Mouse (Mus musculus): Measurements from ENCODE around the gene Tspan32.

Tspan32 gene

DNA sequence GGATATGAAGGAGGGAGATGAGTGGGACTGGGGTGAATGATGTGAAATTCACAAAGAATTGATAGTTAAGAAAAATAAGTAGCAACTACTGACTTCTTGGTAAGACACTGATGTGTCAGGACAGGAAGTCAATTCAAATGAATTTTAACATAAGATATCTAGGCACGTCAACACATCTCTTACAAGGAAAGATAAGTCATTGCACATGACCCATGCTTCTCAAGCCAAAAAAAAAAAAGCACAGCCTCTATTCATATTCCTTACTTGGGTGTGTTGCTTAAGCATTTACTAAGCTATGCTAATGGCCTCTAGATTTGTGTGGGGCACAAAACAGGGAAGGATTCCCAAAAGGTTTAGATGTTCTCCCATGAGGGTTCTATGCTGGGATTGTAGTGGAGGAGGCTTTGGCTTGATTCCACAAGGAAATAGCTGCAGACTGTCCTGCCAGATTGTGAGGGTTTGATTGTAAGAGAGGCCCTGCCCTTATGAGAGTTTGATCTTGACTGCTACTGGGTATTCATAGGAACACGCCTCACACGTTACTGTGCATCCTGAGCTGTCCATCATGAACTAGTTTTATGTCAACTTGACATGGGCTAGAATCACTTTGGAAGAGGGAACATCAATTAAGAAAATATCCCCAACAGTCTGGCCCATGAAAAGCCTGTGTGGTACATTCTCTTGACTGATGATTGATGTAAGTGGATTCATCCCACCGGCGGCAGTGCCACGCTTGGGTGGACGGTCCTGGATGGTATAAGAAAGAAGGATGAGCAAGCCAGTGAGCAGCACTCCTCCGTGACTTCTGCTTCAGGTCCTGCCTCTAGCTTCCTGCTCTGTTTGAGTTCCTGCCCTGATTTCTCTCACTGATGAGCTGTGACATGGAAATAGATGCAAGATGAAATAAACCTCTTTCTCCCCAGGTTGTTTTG, 29.9 kb downstream of the Tspan32 start:
- DNase-seq: no peak

- DNase-seq: no peak
Measured at GRCm38 (mm10) chr7:143036787-143037186, 31.9 kb downstream of the Tspan32 start.

DNA sequence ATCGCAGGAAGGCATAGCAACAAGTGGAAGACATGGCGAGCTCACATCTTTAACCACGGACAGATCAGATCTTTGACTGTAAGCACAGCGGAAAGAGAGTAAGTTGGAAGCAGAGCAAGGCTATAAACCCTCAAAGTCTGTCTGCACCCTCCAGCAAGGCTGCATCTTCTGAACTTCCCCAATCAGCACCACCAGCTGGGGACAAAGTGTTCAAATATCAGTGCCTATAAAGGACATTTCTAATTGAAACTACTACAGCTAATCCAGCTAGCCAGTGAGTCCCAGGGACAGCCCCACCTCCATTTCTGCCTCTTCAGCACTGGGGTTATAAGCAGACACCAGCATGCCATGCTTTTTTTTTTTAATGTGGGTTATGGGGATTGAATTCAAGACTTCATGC, 32.5 kb downstream of the Tspan32 start:
- no peak for DNase-seq

DNA sequence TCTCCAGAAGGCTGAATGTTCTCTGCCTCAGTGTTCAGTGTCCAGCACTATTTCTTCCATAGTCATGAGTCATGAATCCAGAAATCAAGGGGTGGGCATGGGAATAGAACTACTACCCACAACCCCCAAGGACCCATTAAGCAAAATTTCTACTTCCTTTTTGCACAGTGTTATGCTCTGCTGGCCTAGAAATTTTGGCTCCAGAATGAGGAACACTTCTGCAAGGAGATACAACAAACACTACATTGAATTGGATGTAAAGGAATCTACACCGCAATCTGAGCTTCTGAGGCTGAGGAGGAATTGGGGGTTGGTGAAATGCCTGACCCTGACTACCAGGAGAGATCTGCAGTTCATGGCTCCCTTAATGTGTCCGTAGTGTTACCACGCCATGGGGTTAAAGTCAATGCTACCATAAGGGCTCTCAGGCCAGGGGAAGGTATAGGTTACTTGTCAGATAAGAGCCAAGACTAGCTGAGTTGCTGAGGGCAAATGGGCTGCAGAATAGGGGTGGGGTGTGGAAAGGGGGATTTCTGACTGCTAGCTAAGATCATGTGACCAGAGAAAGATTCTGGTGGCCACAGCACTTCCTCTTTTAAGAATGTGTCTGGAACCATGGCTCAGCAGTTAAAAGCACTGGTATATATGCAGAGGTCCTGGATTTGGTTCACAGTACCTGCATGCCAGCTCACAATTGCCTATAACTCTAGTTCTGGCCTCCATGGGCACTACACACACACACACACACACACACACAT, 33.5 kb downstream of the Tspan32 start:
- no peak for DNase-seq

DNA sequence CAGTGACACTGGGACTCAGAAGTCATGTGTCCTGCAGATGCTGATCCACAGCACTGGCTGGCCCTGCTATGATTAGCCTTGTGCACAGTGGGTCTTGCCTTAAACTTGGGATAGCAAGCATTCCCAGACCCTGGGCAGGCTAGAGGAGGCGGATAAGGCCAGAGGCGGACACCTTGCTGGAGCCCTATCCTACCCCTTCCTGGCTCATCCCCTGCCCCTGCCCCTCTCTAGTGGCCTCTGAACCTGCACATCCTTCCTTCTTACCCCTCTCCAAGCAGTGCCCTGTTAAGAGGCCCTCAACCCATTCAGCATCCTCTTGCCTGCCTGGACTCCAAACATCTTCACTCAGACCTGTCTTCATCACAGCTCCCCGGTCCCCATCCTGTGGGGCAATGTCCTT, 35.7 kb downstream of the Tspan32 start:
- no peak for DNase-seq

GRCm38 (mm10) chr7:143041138-143041822, 36.4 kb downstream of the Tspan32 start:
- no peak for DNase-seq

- DNase-seq: peak; percentile 81 to 89
Measured at GRCm38 (mm10) chr7:143042089-143042488, 37.2 kb downstream of the Tspan32 start.

GRCm38 (mm10) chr7:143042897-143043300, 38.1 kb downstream of the Tspan32 start:
- no peak for DNase-seq

DNA sequence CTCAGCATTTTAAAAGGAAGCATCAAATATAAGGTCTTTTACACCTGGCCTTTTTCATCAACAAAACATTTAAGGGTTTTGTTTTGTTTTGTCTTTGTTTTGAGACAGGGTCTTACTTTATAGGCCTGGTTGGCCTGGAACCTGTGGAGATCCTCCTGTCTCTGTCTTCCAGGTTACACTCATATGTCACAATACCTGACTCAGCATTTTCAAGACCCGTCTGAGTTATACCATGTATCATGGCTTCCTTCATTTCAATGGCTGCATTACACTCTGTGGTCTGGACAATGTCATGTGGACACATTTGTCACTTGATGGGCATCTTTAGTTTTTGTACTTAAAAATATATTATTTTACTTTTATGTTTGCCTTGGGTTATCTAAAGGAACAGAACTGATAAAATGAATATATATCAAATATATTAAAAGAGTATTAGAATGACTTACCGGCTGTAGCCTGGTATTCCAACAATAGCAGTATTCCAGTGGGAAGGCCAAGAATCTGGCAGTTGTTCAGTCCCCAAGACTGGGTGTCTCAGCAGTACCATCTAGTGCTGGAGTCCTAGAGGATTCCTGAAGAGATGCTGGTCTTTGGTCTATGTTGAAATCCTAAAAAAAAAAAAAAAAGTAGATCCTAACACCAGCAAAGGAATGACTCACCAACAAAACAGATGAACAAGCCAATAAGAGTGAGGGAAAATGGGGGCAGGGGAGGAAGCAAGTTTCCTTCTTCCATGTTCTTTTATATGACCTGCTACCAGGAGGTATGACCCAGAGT, 39.4 kb downstream of the Tspan32 start:
- DNase-seq: no peak

GRCm38 (mm10) chr7:143044826-143045206, 40.0 kb downstream of the Tspan32 start:
- no peak for DNase-seq

DNA sequence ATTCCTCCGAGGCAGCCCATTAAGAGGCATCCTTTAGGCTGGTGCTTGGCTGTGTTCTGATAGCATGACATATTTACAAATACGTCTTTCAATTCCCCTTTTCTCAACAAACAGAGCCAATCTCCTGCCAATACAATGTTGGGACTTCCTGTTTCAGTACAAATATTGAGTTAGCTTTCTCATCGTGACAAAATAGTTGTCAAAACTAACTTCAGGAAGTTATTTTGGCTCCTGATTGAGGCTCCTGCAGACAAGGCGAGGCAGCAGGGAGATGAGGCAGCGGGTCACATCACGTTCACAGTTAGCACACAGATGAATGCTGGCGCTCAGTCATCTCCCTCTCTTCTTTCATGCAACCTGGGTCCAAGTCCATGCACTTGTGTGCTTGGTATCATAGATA, 41.5 kb downstream of the Tspan32 start:
- no peak for DNase-seq

DNA sequence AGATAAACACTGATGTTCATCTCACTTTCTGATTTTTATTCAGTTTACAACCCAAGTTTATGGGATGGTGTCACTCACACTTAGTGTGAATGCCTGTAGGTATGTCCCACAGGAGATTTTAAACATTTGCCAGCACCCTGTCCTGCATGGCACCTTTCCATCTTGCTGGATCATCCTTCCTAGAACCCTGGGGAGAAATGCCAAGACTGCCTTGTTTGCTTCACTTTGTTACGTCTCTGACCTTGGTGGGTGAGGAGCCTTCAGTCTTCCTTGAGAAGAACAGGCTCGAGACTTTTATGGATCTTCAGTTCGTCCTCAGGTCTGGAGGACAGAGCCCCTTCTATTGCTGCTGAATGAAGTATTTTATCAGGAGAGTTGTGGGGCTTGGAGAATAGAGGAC, 44.5 kb downstream of the Tspan32 start:
- DNase-seq: no peak

GRCm38 (mm10) chr7:143049841-143050816, 45.3 kb downstream of the Tspan32 start:
- DNase-seq: peak; percentile 78 to 86

DNA sequence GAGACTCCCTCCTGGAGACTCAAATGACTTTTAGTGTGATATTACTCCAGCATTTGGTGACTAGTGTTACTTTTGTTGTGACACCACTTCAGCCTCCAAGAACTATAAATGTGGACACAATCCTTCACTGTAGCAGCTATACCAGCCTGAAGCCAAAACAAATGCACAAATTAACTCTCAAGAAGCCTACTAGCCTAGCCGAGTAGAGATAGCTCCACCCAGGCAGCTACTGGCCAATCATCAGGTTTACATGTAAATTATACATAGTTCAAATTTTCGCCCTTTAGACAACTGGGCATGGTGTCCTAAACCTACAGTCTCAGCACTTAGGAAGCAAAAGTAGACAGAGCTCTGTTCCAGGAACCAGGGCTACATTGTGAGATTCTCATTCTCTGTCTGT, 46.5 kb downstream of the Tspan32 start:
- no peak for DNase-seq

DNA sequence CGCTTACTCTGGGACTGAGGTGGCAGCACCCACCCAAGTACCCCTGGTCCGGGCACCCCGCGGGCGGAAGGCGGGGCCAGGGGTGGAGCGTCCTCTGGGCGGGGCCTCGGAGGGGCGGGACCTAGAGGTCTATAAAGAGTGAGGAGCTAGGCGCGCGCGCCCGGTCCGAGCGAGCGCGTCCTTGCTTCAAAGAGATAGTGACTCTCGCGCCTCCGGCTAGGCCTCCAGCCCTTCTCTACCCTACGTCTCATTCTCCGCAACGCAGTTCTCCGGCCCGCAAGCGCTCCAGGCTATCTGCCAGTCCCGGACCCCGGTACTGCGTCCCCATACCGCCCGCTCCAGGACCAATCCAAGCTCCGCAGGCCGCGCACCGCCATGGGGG, 47.8 kb downstream of the Tspan32 start, which contains the start of gene Cd81:
Gene Cd81, plus strand, starts transcription at position 114 of the 382 bp plus-strand sequence.
- DNase-seq: peak; percentile 79 to 87

DNA sequence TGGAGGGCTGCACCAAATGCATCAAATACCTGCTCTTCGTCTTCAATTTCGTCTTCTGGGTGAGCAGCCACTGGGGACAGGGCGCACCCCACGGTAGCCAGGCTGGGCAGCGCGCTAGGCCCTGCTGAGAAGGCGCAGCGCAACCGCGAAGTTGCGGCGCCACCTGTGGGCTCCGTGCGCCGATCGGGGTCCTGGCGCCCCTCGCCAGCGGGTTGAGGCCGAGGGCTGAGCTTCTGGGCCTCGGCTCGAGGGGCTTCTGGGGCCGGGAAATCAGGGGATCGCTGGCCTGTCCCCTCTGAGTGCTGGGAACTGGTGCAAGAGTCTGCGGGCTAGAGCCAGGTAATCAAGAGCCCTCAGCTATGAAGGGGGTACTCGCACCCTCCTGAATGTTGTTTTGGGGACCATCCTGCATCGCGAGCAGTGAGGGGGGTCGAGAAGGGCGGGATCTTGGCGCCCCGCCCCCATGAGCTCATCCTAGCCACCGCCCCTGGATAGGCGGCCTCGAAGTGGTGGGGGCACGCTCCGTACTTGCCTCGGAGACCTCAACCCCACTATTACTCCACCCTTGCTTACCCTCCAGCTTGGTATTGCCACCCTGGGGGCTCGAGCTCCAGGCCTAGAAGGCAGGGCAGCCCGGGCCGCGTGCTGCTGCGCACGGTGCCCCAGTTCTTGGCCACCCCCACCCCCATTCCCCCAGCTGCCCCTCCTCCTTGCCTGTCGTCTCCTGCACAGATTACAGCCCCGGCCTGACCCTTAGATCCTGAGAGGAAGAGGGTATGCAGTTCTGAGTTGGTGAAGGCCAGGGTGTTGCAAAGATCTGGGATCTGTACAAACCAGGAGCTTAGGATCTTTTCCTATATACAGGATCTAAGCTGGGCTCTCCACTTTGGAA, 48.4 kb downstream of the Tspan32 start:
- DNase-seq: peak in 1 of 2 experiments; percentile 61

GRCm38 (mm10) chr7:143053961-143054611, 49.2 kb downstream of the Tspan32 start:
- DNase-seq: no peak

DNA sequence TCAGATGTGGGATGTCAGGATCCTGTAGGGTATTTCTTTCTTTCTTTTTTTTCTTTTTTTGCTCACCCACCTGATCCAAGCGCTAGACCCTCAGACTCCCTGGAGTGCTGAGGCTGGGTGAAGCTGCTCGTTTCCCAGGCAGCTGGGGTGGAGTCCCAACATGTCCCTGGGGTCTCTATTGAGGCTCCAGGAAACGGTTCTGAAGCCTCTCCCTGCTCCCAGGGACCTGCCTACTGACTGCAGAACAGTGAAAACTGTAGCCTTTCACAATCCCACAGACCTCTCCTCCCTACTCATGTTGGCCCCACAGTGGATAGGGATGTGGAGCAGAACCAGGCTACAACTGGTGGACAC, 49.7 kb downstream of the Tspan32 start:
- no peak for DNase-seq

DNA sequence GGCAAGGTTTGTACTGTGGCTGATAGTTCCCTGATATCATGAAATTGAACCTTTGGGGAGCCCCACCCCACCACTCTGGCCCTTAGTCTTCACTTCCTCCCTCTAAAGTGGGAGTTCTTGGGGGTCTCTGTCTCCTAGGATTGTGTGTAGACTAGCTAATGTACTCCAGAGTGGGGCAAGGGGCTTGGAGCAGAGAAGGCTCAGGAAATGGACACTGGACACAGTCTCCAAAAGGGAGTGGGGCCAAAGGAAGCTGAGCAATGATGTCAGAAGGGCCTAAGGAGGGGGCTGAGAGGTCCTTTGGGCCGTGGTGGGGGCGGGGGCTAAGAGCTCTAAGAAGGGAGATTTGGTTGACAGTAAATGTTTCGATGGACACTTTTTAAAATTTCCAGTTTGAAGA, 50.2 kb downstream of the Tspan32 start:
- no peak for DNase-seq
